Mouse (Mus musculus): ENCODE results near the gene Swi5. TPM values are rescaled to one million over a fixed set of nuclear protein-coding genes. Genes with fewer than 3 reads are reported as not detected.

Swi5 gene
- polyA plus RNA-seq, 1 experiment, result 21.0 TPM

GRCm38 (mm10) chr2:32312318-32312964, 24.6 kb upstream of the Swi5 start:
- peaks cover 61% of the 10 kb centered on the region for H3K27me3 ChIP-seq (ENCODE audit: control insufficient read depth)
- H3K36me3 ChIP-seq (ENCODE audit: control insufficient read depth), result peaks cover 17% of the 10 kb centered on the region
- H3K4me3 ChIP-seq (replicated peaks), result peak overlapping the region; percentile 40
- no peak for TF ChIP-seq GATA1 (IDR thresholded peaks at IDR 0.05; ENCODE audit: low read length)
- no peak for TF ChIP-seq TAL1 (IDR thresholded peaks at IDR 0.05; ENCODE audit: low read length)
- H3K9me3 ChIP-seq (ENCODE audit: control insufficient read depth, low read length), result no peaks in the 10 kb centered on the region
- H3K4me1 ChIP-seq (ENCODE audit: control insufficient read depth), result peaks cover 14% of the 10 kb centered on the region

GRCm38 (mm10) chr2:32311443-32312317, 23.8 kb upstream of the Swi5 start:
- Histone ChIP-seq H3K4me1 (ENCODE audit: control insufficient read depth) (peaks cover 14% of the 10 kb centered on the region), H3K9me3 (ENCODE audit: control insufficient read depth, low read length) (no peaks in the 10 kb centered on the region), H3K27me3 (ENCODE audit: control insufficient read depth) (peaks cover 53% of the 10 kb centered on the region), H3K4me3 (replicated peaks) (peak overlapping the region; percentile 40), H3K36me3 (ENCODE audit: control insufficient read depth) (peaks cover 24% of the 10 kb centered on the region)
- no peak for TF ChIP-seq TAL1 (IDR thresholded peaks at IDR 0.05; ENCODE audit: low read length)
- TF ChIP-seq GATA1 (IDR thresholded peaks at IDR 0.05; ENCODE audit: low read length), result no peak

GRCm38 (mm10) chr2:32310096-32310845, 22.4 kb upstream of the Swi5 start:
- Histone ChIP-seq H3K27me3 (ENCODE audit: control insufficient read depth) (peaks cover 41% of the 10 kb centered on the region), H3K4me1 (ENCODE audit: control insufficient read depth) (peaks cover 14% of the 10 kb centered on the region), H3K36me3 (ENCODE audit: control insufficient read depth) (peaks cover 38% of the 10 kb centered on the region), H3K9me3 (ENCODE audit: control insufficient read depth, low read length) (no peaks in the 10 kb centered on the region), H3K4me3 (replicated peaks) (no peak overlapping the region)
- no peak for TF ChIP-seq TAL1 (IDR thresholded peaks at IDR 0.05; ENCODE audit: low read length)
- no peak for TF ChIP-seq GATA1 (IDR thresholded peaks at IDR 0.05; ENCODE audit: low read length)

- H3K4me1 ChIP-seq (ENCODE audit: control insufficient read depth), result peaks cover 14% of the 10 kb centered on the region
- TF ChIP-seq TAL1 (IDR thresholded peaks at IDR 0.05; ENCODE audit: low read length), result no peak
- no peak for TF ChIP-seq GATA1 (IDR thresholded peaks at IDR 0.05; ENCODE audit: low read length)
- peaks cover 51% of the 10 kb centered on the region for H3K36me3 ChIP-seq (ENCODE audit: control insufficient read depth)
- no peak overlapping the region for H3K4me3 ChIP-seq (replicated peaks)
- peaks cover 33% of the 10 kb centered on the region for H3K27me3 ChIP-seq (ENCODE audit: control insufficient read depth)
- no peaks in the 10 kb centered on the region for H3K9me3 ChIP-seq (ENCODE audit: control insufficient read depth, low read length)
These were observed 21.1 kb upstream of the Swi5 start for GRCm38 (mm10) chr2:32308870-32309568.

- TF ChIP-seq TAL1 (IDR thresholded peaks at IDR 0.05; ENCODE audit: low read length) (no peak), GATA1 (IDR thresholded peaks at IDR 0.05; ENCODE audit: low read length) (no peak)
- Histone ChIP-seq H3K27me3 (ENCODE audit: control insufficient read depth) (peaks cover 26% of the 10 kb centered on the region), H3K36me3 (ENCODE audit: control insufficient read depth) (peaks cover 60% of the 10 kb centered on the region), H3K4me3 (replicated peaks) (no peak overlapping the region), H3K9me3 (ENCODE audit: control insufficient read depth, low read length) (no peaks in the 10 kb centered on the region), H3K4me1 (ENCODE audit: control insufficient read depth) (peaks cover 14% of the 10 kb centered on the region)
These were observed 20.3 kb upstream of the Swi5 start for GRCm38 (mm10) chr2:32307941-32308760.

GRCm38 (mm10) chr2:32307247-32307798, 19.4 kb upstream of the Swi5 start:
- TF ChIP-seq GATA1 (IDR thresholded peaks at IDR 0.05; ENCODE audit: low read length) (no peak), TAL1 (IDR thresholded peaks at IDR 0.05; ENCODE audit: low read length) (no peak)
- peaks cover 68% of the 10 kb centered on the region for H3K36me3 ChIP-seq (ENCODE audit: control insufficient read depth)
- H3K4me3 ChIP-seq (replicated peaks), result no peak overlapping the region
- H3K9me3 ChIP-seq (ENCODE audit: control insufficient read depth, low read length), result no peaks in the 10 kb centered on the region
- H3K27me3 ChIP-seq (ENCODE audit: control insufficient read depth), result peaks cover 17% of the 10 kb centered on the region
- peaks cover 10% of the 10 kb centered on the region for H3K4me1 ChIP-seq (ENCODE audit: control insufficient read depth)

- Histone ChIP-seq H3K4me1 (ENCODE audit: control insufficient read depth) (no peaks in the 10 kb centered on the region), H3K27me3 (ENCODE audit: control insufficient read depth) (peaks cover 6% of the 10 kb centered on the region), H3K4me3 (replicated peaks) (no peak overlapping the region), H3K36me3 (ENCODE audit: control insufficient read depth) (peaks cover 79% of the 10 kb centered on the region), H3K9me3 (ENCODE audit: control insufficient read depth, low read length) (no peaks in the 10 kb centered on the region)
- TF ChIP-seq TAL1 (IDR thresholded peaks at IDR 0.05; ENCODE audit: low read length) (no peak), GATA1 (IDR thresholded peaks at IDR 0.05; ENCODE audit: low read length) (no peak)
These were observed 18.3 kb upstream of the Swi5 start for GRCm38 (mm10) chr2:32306176-32306575.
